In the genomic region with DNA sequence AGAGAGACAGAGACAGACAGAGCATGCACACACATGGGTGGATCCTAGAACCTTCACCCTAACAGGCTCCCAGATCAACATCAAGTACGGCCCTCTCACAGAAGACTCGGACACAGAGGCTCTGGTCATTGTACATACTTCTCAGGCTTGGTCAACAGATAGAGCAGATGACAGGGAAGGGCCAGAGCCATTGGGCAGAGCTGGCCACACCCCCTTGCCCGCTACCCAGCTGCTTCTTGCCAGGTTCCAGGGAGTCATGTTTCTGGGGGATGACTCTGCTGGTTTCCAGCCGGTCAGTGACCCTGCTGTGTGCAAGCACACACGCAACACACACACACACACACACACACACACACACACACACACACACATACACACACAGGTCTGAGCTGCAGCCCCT, we compare ENCODE assay signal across 20 mouse cellular contexts. TPM values are rescaled to one million over a fixed set of nuclear protein-coding genes. Genes with fewer than 3 reads are reported as not detected.
DNase-seq lines count a peak whose midpoint lies in the region; ATAC-seq lines count a peak whose summit lies in the region.
"Had no signal": no experiment of that assay in that cellular context is flagged by ENCODE, and none has a peak within 500 bp of the region (broad histone marks: within the 10 kb centered on the region; RNA-seq: fewer than 3 reads in every experiment).

No protein-coding gene starts in this region.

- ATAC-seq in limb, embryonic 11.5 days (ENCODE audit: insufficient number of reproducible peaks, low FRiP score, low TSS enrichment, low read depth) = 0 out of 2 replicates have a peak, but pooled peaks have one; percentile 47
- ATAC-seq in megakaryocyte, adult 5-6 weeks (ENCODE audit: poor library complexity, severe bottlenecking) = no peak
- ATAC-seq: midbrain, embryonic 13.5 days had no signal

- H3K4me3 ChIP-seq in limb, embryonic 11.5 days (ENCODE audit: low read depth, low read length) = no peak overlapping the region
- H3K4me3 ChIP-seq: embryonic facial prominence, embryonic 13.5 days; hindbrain, embryonic 13.5 days; midbrain, embryonic 13.5 days had no signal

- DNase-seq in embryo, embryonic 10 days (ENCODE audit: low spot score) = peak; percentile 38
- no peak for DNase-seq in embryo, embryonic 11 days
- peak; percentile 39 to 53 for DNase-seq in kidney, postnatal 4 days
- no peak for DNase-seq in kidney, adult 18-20 months
- DNase-seq in MN1 (ENCODE audit: low spot score) = peak; percentile 74
- DNase-seq in limb, embryonic 11.5 days (ENCODE audit: low spot score) = no peak
- no peak for DNase-seq in cerebellum, adult 9-11 months
- DNase-seq: cerebellum, adult 9-10 months; kidney, adult 11 months had no signal

- H3K36me3 ChIP-seq in limb, embryonic 11.5 days (ENCODE audit: control insufficient read depth, insufficient read depth, low read length) = no peaks in the 10 kb centered on the region
- H3K36me3 ChIP-seq: embryonic facial prominence, embryonic 13.5 days; hindbrain, embryonic 13.5 days; midbrain, embryonic 13.5 days had no signal

- H3K9me3 ChIP-seq in limb, embryonic 11.5 days (ENCODE audit: control insufficient read depth, low read length) = no peaks in the 10 kb centered on the region
- H3K9me3 ChIP-seq: embryonic facial prominence, embryonic 13.5 days; hindbrain, embryonic 13.5 days; midbrain, embryonic 13.5 days had no signal

- 35% methylated on average over 5 of the region's 5 CpGs for WGBS in limb, embryonic 11.5 days

- no peak overlapping the region for H3K4me2 ChIP-seq in limb, embryonic 11.5 days (ENCODE audit: low read depth, severe bottlenecking)
- H3K4me2 ChIP-seq: embryonic facial prominence, embryonic 13.5 days; hindbrain, embryonic 13.5 days; midbrain, embryonic 13.5 days had no signal

- H3K27me3 ChIP-seq in limb, embryonic 11.5 days (ENCODE audit: control insufficient read depth, insufficient read depth, low read length) = no peaks in the 10 kb centered on the region
- H3K27me3 ChIP-seq: embryonic facial prominence, embryonic 13.5 days; hindbrain, embryonic 13.5 days; midbrain, embryonic 13.5 days had no signal

- H3K9ac ChIP-seq in limb, embryonic 11.5 days (ENCODE audit: low read length) = no peak overlapping the region
- H3K9ac ChIP-seq: embryonic facial prominence, embryonic 13.5 days; hindbrain, embryonic 13.5 days; midbrain, embryonic 13.5 days had no signal

- H3K27ac ChIP-seq in limb, embryonic 11.5 days (replicated peaks; ENCODE audit: low read depth, low read length) = no peak overlapping the region
- H3K27ac ChIP-seq: embryonic facial prominence, embryonic 13.5 days; hindbrain, embryonic 13.5 days; midbrain, embryonic 13.5 days had no signal

- no peaks in the 10 kb centered on the region for H3K4me1 ChIP-seq in limb, embryonic 11.5 days (ENCODE audit: control insufficient read depth, insufficient read depth, low read length)
- H3K4me1 ChIP-seq: embryonic facial prominence, embryonic 13.5 days; hindbrain, embryonic 13.5 days; midbrain, embryonic 13.5 days had no signal

RNA-seq across cellular contexts. Expression of a gene that starts 2.2 kb away (rescaled TPM):
- polyA plus RNA-seq in limb, embryonic 11.5 days (2014; fragmentation: Nextera tagmentation; extraction: Ambion mirVana) = 0.13 and 0.23 TPM in 2 replicates
- 0.07 TPM in 1 of 2 replicates, not detected in the other for total RNA-seq in megakaryocyte, adult 5-6 weeks (2015)
- not detected in 2 replicates for total RNA-seq in megakaryocyte, adult 5-6 weeks (2017)
- total RNA-seq: left cerebral cortex, postnatal 4 days had no signal
- polyA plus RNA-seq: forebrain, embryonic 11.5 days had no signal

RNA-seq across cellular contexts. Expression of a gene that starts 14.4 kb away (rescaled TPM):
- not detected in 2 replicates for polyA plus RNA-seq in limb, embryonic 11.5 days (2014; fragmentation: Nextera tagmentation; extraction: Ambion mirVana)
- total RNA-seq in megakaryocyte, adult 5-6 weeks (2015) = not detected in 2 replicates
- not detected in 2 replicates for total RNA-seq in megakaryocyte, adult 5-6 weeks (2017)
- total RNA-seq: left cerebral cortex, postnatal 4 days; MEL had no signal
- polyA plus RNA-seq: embryonic facial prominence, embryonic 13.5 days; forebrain, embryonic 11.5 days; hindbrain, embryonic 13.5 days; midbrain, embryonic 13.5 days had no signal

RNA-seq across cellular contexts. Expression of a gene that starts 36.3 kb away (rescaled TPM):
- 2.1 and 2.3 TPM in 2 replicates for polyA plus RNA-seq in limb, embryonic 11.5 days (2014; fragmentation: Nextera tagmentation; extraction: Ambion mirVana)
- total RNA-seq in megakaryocyte, adult 5-6 weeks (2015) = 29.3 and 35.4 TPM in 2 replicates
- 12.6 and 15.4 TPM in 2 replicates for total RNA-seq in megakaryocyte, adult 5-6 weeks (2017)

RNA-seq across cellular contexts. Expression of a gene that starts 37.0 kb away (rescaled TPM):
- polyA plus RNA-seq in limb, embryonic 11.5 days (2014; fragmentation: Nextera tagmentation; extraction: Ambion mirVana) = 24.5 and 26.8 TPM in 2 replicates
- total RNA-seq in megakaryocyte, adult 5-6 weeks (2015) = 24.5 and 28.2 TPM in 2 replicates
- 49.3 and 62.2 TPM in 2 replicates for total RNA-seq in megakaryocyte, adult 5-6 weeks (2017)

RNA-seq across cellular contexts. Expression of a gene that starts 49.2 kb away (rescaled TPM):
- polyA plus RNA-seq in limb, embryonic 11.5 days (2014; fragmentation: Nextera tagmentation; extraction: Ambion mirVana) = not detected in 2 replicates
- total RNA-seq in megakaryocyte, adult 5-6 weeks (2015) = not detected in 2 replicates
- not detected in 2 replicates for total RNA-seq in megakaryocyte, adult 5-6 weeks (2017)
- total RNA-seq: gastrocnemius, postnatal 36 days; layer of hippocampus, postnatal 10 days; left cerebral cortex, postnatal 4 days; MEL had no signal
- polyA plus RNA-seq: embryonic facial prominence, embryonic 13.5 days; forebrain, embryonic 11.5 days; heart, embryonic 14.5 days; hindbrain, embryonic 13.5 days; lung, embryonic 16.5 days; midbrain, embryonic 13.5 days had no signal

Comparison
In these comparisons a context has a peak if more than half of its experiments do, and no peak if none do; other contexts are left out.
1. DNase-seq: peak in embryo, embryonic 10 days (single experiment), kidney, postnatal 4 days (2 of 2) and MN1 (single experiment); none in embryo, embryonic 11 days (single experiment), kidney, adult 18-20 months (single experiment), limb, embryonic 11.5 days (single experiment) and cerebellum, adult 9-11 months (single experiment).